Mouse (Mus musculus): Measurements from ENCODE around the gene Fhl4.

DNA sequence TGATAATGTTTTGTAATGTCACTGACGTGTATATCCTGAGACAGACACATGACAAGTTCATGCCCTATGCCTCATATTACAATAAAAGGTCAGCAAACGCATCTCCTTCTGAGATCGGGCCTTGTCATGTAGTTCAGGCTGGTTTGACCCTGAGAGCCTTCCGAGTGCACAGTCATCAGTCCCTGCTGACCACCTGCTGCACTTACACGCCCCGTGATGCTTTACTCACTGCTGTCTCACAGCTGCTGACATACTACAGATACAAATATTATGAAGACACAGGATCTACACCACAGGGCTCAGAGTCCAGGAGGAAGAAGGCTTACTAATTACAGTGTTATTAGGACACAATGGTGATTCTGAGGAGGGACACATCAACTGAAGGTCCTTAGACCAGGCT, 34.3 kb upstream of the Fhl4 start:
- TF ChIP-seq FLI1 (IDR thresholded peaks at IDR 0.05; ENCODE audit: low read length) (no peak), GATA1 (IDR thresholded peaks at IDR 0.05; ENCODE audit: borderline replicate concordance, low read length) (no peak)

Data from megakaryocyte, embryonic 14.5 days (primary cell).